In genomic region chr11:43493815-43494409, GRCm38 (mm10) we compare ENCODE assay signal across 8 mouse cellular contexts. TPM values are rescaled to one million over a fixed set of nuclear protein-coding genes. Genes with fewer than 3 reads are reported as not detected.
DNase-seq lines count a peak whose midpoint lies in the region; ATAC-seq and TF ChIP-seq lines count a peak whose summit lies in the region.

No protein-coding gene starts in this region.

- peak; percentile 77; the same call in 1 of the 2 replicates for TF ChIP-seq CTCF in spleen, adult 2 months (IDR thresholded peaks at IDR 0.05; ENCODE audit: extremely low read depth, insufficient read depth, insufficient read length, insufficient replicate concordance)

- no peak overlapping the region for H3K27ac ChIP-seq in intestine, embryonic 16.5 days (ENCODE audit: low read length)
- H3K27ac ChIP-seq in limb, embryonic 10.5 days, result peak overlapping the region; percentile 68
- H3K27ac ChIP-seq in midbrain, embryonic 13.5 days, result peak overlapping the region; percentile 58; the same call in 1 of the 2 replicates
- no peak overlapping the region for H3K27ac ChIP-seq in spleen, adult 2 months (ENCODE audit: insufficient read depth, low read length)

- no peak for TF ChIP-seq POLR2A in spleen, adult 2 months (IDR thresholded peaks at IDR 0.05; ENCODE audit: low read depth, low read length)

- H3K4me1 ChIP-seq in intestine, embryonic 16.5 days (ENCODE audit: control insufficient read depth, insufficient read depth, low read length), result no peaks in the 10 kb centered on the region
- peaks cover 3% of the 10 kb centered on the region; the same call in 1 of the 2 replicates for H3K4me1 ChIP-seq in limb, embryonic 10.5 days
- H3K4me1 ChIP-seq in midbrain, embryonic 13.5 days (replicated peaks), result peaks cover 12% of the 10 kb centered on the region; the same call in 1 of the 2 replicates
- no peaks in the 10 kb centered on the region for H3K4me1 ChIP-seq in spleen, adult 2 months (ENCODE audit: control insufficient read depth, insufficient read depth, insufficient read length)

- peak; percentile 78 for ATAC-seq in granulocyte monocyte progenitor cell, adult 5-6 weeks (replicated peaks; ENCODE audit: poor library complexity, severe bottlenecking)
- ATAC-seq in intestine, embryonic 16.5 days, result peak; percentile 57
- ATAC-seq in midbrain, embryonic 13.5 days, result peak; percentile 88

- no peaks in the 10 kb centered on the region for H3K36me3 ChIP-seq in intestine, embryonic 16.5 days (ENCODE audit: control insufficient read depth, insufficient read depth, low read length)
- H3K36me3 ChIP-seq in limb, embryonic 10.5 days, result no peaks in the 10 kb centered on the region
- no peaks in the 10 kb centered on the region for H3K36me3 ChIP-seq in midbrain, embryonic 13.5 days
- H3K36me3 ChIP-seq in spleen, adult 2 months (ENCODE audit: control insufficient read depth, insufficient read depth, low read length), result no peaks in the 10 kb centered on the region

- DNase-seq in ovary, postnatal 10 days (ENCODE audit: low spot score), result peak; percentile 42
- no peak for DNase-seq in ovary, adult 18-20 months (ENCODE audit: low spot score)
- DNase-seq in embryo, embryonic 10.5 days (ENCODE audit: low spot score), result peak; percentile 89
- peak; percentile 85 for DNase-seq in limb, embryonic 10.5 days (ENCODE audit: low spot score)
- peak; percentile 29 to 40 for DNase-seq in spleen, adult 2 months (ENCODE audit: low read depth in 1 of 2, low spot score in 2 of 2)

- H3K4me3 ChIP-seq in intestine, embryonic 16.5 days (ENCODE audit: low read length), result no peak overlapping the region
- no peak overlapping the region for H3K4me3 ChIP-seq in limb, embryonic 10.5 days
- no peak overlapping the region for H3K4me3 ChIP-seq in midbrain, embryonic 13.5 days (replicated peaks)
- H3K4me3 ChIP-seq in spleen, adult 2 months (ENCODE audit: extremely low read depth, insufficient read depth, insufficient read length), result no peak overlapping the region

- 27% methylated on average over 6 of the region's 6 CpGs for WGBS in intestine, embryonic 16.5 days
- 21% methylated on average over 6 of the region's 6 CpGs for WGBS in limb, embryonic 10.5 days
- WGBS in midbrain, embryonic 13.5 days, result 13% methylated on average over 6 of the region's 6 CpGs
- 35% methylated on average over 6 of the region's 6 CpGs for WGBS in spleen, adult 2 months

- H3K9me3 ChIP-seq in intestine, embryonic 16.5 days (ENCODE audit: control insufficient read depth, low read length), result peaks cover 6% of the 10 kb centered on the region
- H3K9me3 ChIP-seq in limb, embryonic 10.5 days (replicated peaks), result no peaks in the 10 kb centered on the region
- no peaks in the 10 kb centered on the region for H3K9me3 ChIP-seq in midbrain, embryonic 13.5 days

- no peaks in the 10 kb centered on the region for H3K27me3 ChIP-seq in intestine, embryonic 16.5 days (replicated peaks; ENCODE audit: control insufficient read depth, insufficient read depth, low read length)
- no peaks in the 10 kb centered on the region for H3K27me3 ChIP-seq in limb, embryonic 10.5 days (ENCODE audit: low read depth, poor library complexity, severe bottlenecking)
- H3K27me3 ChIP-seq in midbrain, embryonic 13.5 days, result no peaks in the 10 kb centered on the region
- no peaks in the 10 kb centered on the region for H3K27me3 ChIP-seq in spleen, adult 2 months (ENCODE audit: control insufficient read depth, insufficient read depth, low read length)

- H3K9ac ChIP-seq in intestine, embryonic 16.5 days (ENCODE audit: low read depth, low read length), result no peak overlapping the region
- no peak overlapping the region for H3K9ac ChIP-seq in midbrain, embryonic 13.5 days (replicated peaks)

- H3K4me2 ChIP-seq in intestine, embryonic 16.5 days (ENCODE audit: low read depth, low read length), result no peak overlapping the region
- no peak overlapping the region for H3K4me2 ChIP-seq in midbrain, embryonic 13.5 days (replicated peaks)

RNA-seq across cellular contexts. Expression of gene C1qtnf2, which starts 19.8 kb away (rescaled TPM):
- not detected in 2 replicates for total RNA-seq in granulocyte monocyte progenitor cell, adult 5-6 weeks (2014; fragmentation: Nextera tagmentation)
- not detected in 2 replicates for total RNA-seq in granulocyte monocyte progenitor cell, adult 5-6 weeks (2017)
- 7.0 and 7.2 TPM in 2 replicates for polyA plus RNA-seq in intestine, embryonic 16.5 days (2015; fragmentation: Nextera tagmentation; extraction: Ambion mirVana)
- 0.45 and 0.64 TPM in 2 replicates for polyA plus RNA-seq in limb, embryonic 10.5 days (2016; fragmentation: Nextera tagmentation; extraction: Ambion mirVana)
- polyA plus RNA-seq in midbrain, embryonic 13.5 days (2015; fragmentation: Nextera tagmentation; extraction: Ambion mirVana), result 3.6 and 3.9 TPM in 2 replicates
- 1.6 and 2.5 TPM in 2 replicates for polyA plus RNA-seq in spleen, adult 2 months (2012; rRNA removed)

RNA-seq across cellular contexts. Expression of gene Ccnjl, which starts 34.7 kb away (rescaled TPM):
- 1.9 TPM in 1 of 2 replicates, not detected in the other for total RNA-seq in granulocyte monocyte progenitor cell, adult 5-6 weeks (2014; fragmentation: Nextera tagmentation)
- not detected in 2 replicates for total RNA-seq in granulocyte monocyte progenitor cell, adult 5-6 weeks (2017)
- 14.6 and 15.0 TPM in 2 replicates for polyA plus RNA-seq in intestine, embryonic 16.5 days (2015; fragmentation: Nextera tagmentation; extraction: Ambion mirVana)
- polyA plus RNA-seq in limb, embryonic 10.5 days (2016; fragmentation: Nextera tagmentation; extraction: Ambion mirVana), result 36.3 and 40.6 TPM in 2 replicates
- 20.9 and 24.2 TPM in 2 replicates for polyA plus RNA-seq in midbrain, embryonic 13.5 days (2015; fragmentation: Nextera tagmentation; extraction: Ambion mirVana)
- 0.88 and 1.4 TPM in 2 replicates for polyA plus RNA-seq in spleen, adult 2 months (2012; rRNA removed)

Comparison
In these comparisons a context has a peak if more than half of its experiments do, and no peak if none do; other contexts are left out.
1. H3K27ac ChIP-seq: peak in limb, embryonic 10.5 days (single experiment) and midbrain, embryonic 13.5 days (single experiment); none in intestine, embryonic 16.5 days (single experiment) and spleen, adult 2 months (single experiment).
2. Peak in every context shown above with its lines, with median percentiles within 50 percentile points of each other: ATAC-seq.